Mouse (Mus musculus): ENCODE data around the gene Stk19. TPM values are rescaled to one million over a fixed set of nuclear protein-coding genes. Genes with fewer than 3 reads are reported as not detected.

Gene Stk19
- 37.7 and 59.7 TPM in 2 replicates for polyA plus RNA-seq (2012; rRNA removed)

- DNase-seq (ENCODE audit: low read depth) = peak; percentile 42
Observed at GRCm38 (mm10) chr17:34836856-34837221, at the start of gene Stk19, which contains the start of gene Dxo. Gene Stk19 (minus strand): TSS chr17:34836945. Gene Dxo (plus strand): TSS chr17:34837019.

- DNase-seq (ENCODE audit: low read depth) = no peak
Observed at GRCm38 (mm10) chr17:34885615-34886014, 48.9 kb upstream of the Stk19 start.

- no peak for DNase-seq (ENCODE audit: low read depth)
Observed at GRCm38 (mm10) chr17:34884704-34885103, 48.0 kb upstream of the Stk19 start.

GRCm38 (mm10) chr17:34883332-34883731, 46.6 kb upstream of the Stk19 start:
- DNase-seq (ENCODE audit: low read depth) = no peak

GRCm38 (mm10) chr17:34881683-34882310, 45.1 kb upstream of the Stk19 start, which contains the start of gene Gm20547:
Gene Gm20547 (minus strand): TSS chr17:34882042.
- DNase-seq (ENCODE audit: low read depth) = no peak

GRCm38 (mm10) chr17:34881166-34881565, 44.4 kb upstream of the Stk19 start:
- DNase-seq (ENCODE audit: low read depth) = no peak

- DNase-seq (ENCODE audit: low read depth) = no peak
Observed at GRCm38 (mm10) chr17:34879336-34879879, 42.7 kb upstream of the Stk19 start, which contains the start of gene Zbtb12. Gene Zbtb12 (plus strand): TSS chr17:34879483.

GRCm38 (mm10) chr17:34874321-34874720, 37.6 kb upstream of the Stk19 start:
- no peak for DNase-seq (ENCODE audit: low read depth)

GRCm38 (mm10) chr17:34865981-34866380, 29.2 kb upstream of the Stk19 start:
- no peak for DNase-seq (ENCODE audit: low read depth)

- DNase-seq (ENCODE audit: low read depth) = peak; percentile 24
Observed at GRCm38 (mm10) chr17:34862416-34863081, 25.8 kb upstream of the Stk19 start, which contains the start of gene Cfb. Gene Cfb (minus strand): TSS chr17:34862518.

GRCm38 (mm10) chr17:34861704-34862415, 25.1 kb upstream of the Stk19 start:
- DNase-seq (ENCODE audit: low read depth) = no peak

GRCm38 (mm10) chr17:34860514-34860913, 23.8 kb upstream of the Stk19 start:
- no peak for DNase-seq (ENCODE audit: low read depth)

- no peak for DNase-seq (ENCODE audit: low read depth)
Observed at GRCm38 (mm10) chr17:34858670-34859069, 21.9 kb upstream of the Stk19 start.

- no peak for DNase-seq (ENCODE audit: low read depth)
Observed at GRCm38 (mm10) chr17:34855825-34856224, 19.1 kb upstream of the Stk19 start.

- DNase-seq (ENCODE audit: low read depth) = no peak
Observed at GRCm38 (mm10) chr17:34854761-34855160, 18.0 kb upstream of the Stk19 start.

- no peak for DNase-seq (ENCODE audit: low read depth)
Observed at GRCm38 (mm10) chr17:34853511-34853910, 16.8 kb upstream of the Stk19 start.

- no peak for DNase-seq (ENCODE audit: low read depth)
Observed at GRCm38 (mm10) chr17:34850517-34851125, 13.9 kb upstream of the Stk19 start.

- DNase-seq (ENCODE audit: low read depth) = no peak
Observed at GRCm38 (mm10) chr17:34849722-34850516, 13.2 kb upstream of the Stk19 start, which contains the start of the genes Skiv2l and Nelfe. Gene Skiv2l (minus strand): TSS chr17:34850210. Gene Nelfe (plus strand): TSS chr17:34850391.

- no peak for DNase-seq (ENCODE audit: low read depth)
Observed at GRCm38 (mm10) chr17:34847615-34848014, 10.9 kb upstream of the Stk19 start.

GRCm38 (mm10) chr17:34847192-34847591, 10.4 kb upstream of the Stk19 start:
- no peak for DNase-seq (ENCODE audit: low read depth)

GRCm38 (mm10) chr17:34844884-34845283, 8.1 kb upstream of the Stk19 start:
- no peak for DNase-seq (ENCODE audit: low read depth)

Data from gonadal fat pad, adult 2 months (tissue).